Mouse (Mus musculus) brain, embryonic 14.5 days (tissue): ENCODE data around the gene Col23a1. TPM values are rescaled to one million over a fixed set of nuclear protein-coding genes. Genes with fewer than 3 reads are reported as not detected.
"Not testable (repeated sequence)": the region's sequence is repeated elsewhere in the genome, so short reads cannot be mapped to it uniquely, and the experiment has no call there.

Experiments
- DNase-seq: peaks from one replicate; pipeline ENCODE4 v3.0.0-alpha.2; 2011; ENCODE audit warnings: low read depth
- CTCF ChIP-seq: fragments of 200-500 bp; IDR thresholded peaks from 2 replicates; pipeline ENCODE4 v1.5.1; 2012; ENCODE audit warnings: inconsistent platforms, mild to moderate bottlenecking, moderate library complexity, borderline replicate concordance; ENCODE audit not compliant: insufficient read depth, insufficient read length; ENCODE audit errors: extremely low read depth
- POLR2A ChIP-seq: fragments of 200-500 bp; IDR thresholded peaks from 2 replicates; pipeline ENCODE4 v1.6.1; 2012; ENCODE audit warnings: mild to moderate bottlenecking, inconsistent platforms, borderline replicate concordance; ENCODE audit not compliant: poor library complexity, insufficient read depth, insufficient read length, severe bottlenecking; ENCODE audit errors: extremely low read depth
- polyA plus RNA-seq: library from polyadenylated mRNA; depleted of rRNA; stranded (reverse); fragments of >200 nt; gene quantifications from 2 replicates; pipeline ENCODE4 v1.2.3, GENCODE M21; 2012

Gene Col23a1
- polyA plus RNA-seq, 1 experiment = 9.2 TPM

GRCm38 (mm10) chr11:51341091-51341490 is 51.4 kb downstream of the Col23a1 start:
- TF ChIP-seq POLR2A = no peak
- no peak for TF ChIP-seq CTCF
- no peak for DNase-seq

- TF ChIP-seq CTCF (no peak), POLR2A (no peak)
- no peak for DNase-seq
These were observed 53.1 kb downstream of the Col23a1 start for GRCm38 (mm10) chr11:51342776-51343175.

GRCm38 (mm10) chr11:51343312-51343711 is 53.6 kb downstream of the Col23a1 start:
- no peak for DNase-seq
- TF ChIP-seq CTCF (no peak), POLR2A (no peak)

- no peak for TF ChIP-seq CTCF
- no peak for TF ChIP-seq POLR2A
- DNase-seq = no peak
These were observed 54.1 kb downstream of the Col23a1 start for GRCm38 (mm10) chr11:51343728-51344289.

- DNase-seq = peak; percentile 13
These were observed 56.1 kb downstream of the Col23a1 start for GRCm38 (mm10) chr11:51345481-51346465.

GRCm38 (mm10) chr11:51347756-51348155 is 58.0 kb downstream of the Col23a1 start:
- TF ChIP-seq CTCF (no peak), POLR2A (no peak)
- DNase-seq = no peak

More at GRCm38 (mm10) chr11:51345481-51346465, 56.1 kb downstream of the Col23a1 start:
- TF ChIP-seq CTCF (no peak), POLR2A (no peak)

GRCm38 (mm10) chr11:51349665-51350064 is 59.9 kb downstream of the Col23a1 start:
- DNase-seq = no peak
- no peak for TF ChIP-seq CTCF
- TF ChIP-seq POLR2A = no peak

- TF ChIP-seq POLR2A (no peak), CTCF (no peak)
These were observed 61.4 kb downstream of the Col23a1 start for GRCm38 (mm10) chr11:51351151-51351550.

GRCm38 (mm10) chr11:51351841-51352240 is 62.1 kb downstream of the Col23a1 start:
- no peak for DNase-seq
- TF ChIP-seq CTCF (no peak), POLR2A (no peak)

More at GRCm38 (mm10) chr11:51351151-51351550, 61.4 kb downstream of the Col23a1 start:
- no peak for DNase-seq

- DNase-seq = no peak
- TF ChIP-seq CTCF (no peak), POLR2A (no peak)
These were observed 64.0 kb downstream of the Col23a1 start for GRCm38 (mm10) chr11:51353746-51354145.

GRCm38 (mm10) chr11:51358981-51359380 is 69.3 kb downstream of the Col23a1 start:
- not testable (repeated sequence) for DNase-seq

GRCm38 (mm10) chr11:51364353-51364752 is 74.6 kb downstream of the Col23a1 start:
- TF ChIP-seq POLR2A (no peak), CTCF (no peak)
- DNase-seq = no peak

GRCm38 (mm10) chr11:51367334-51367733 is 77.6 kb downstream of the Col23a1 start:
- TF ChIP-seq CTCF = no peak
- TF ChIP-seq POLR2A = no peak
- DNase-seq = no peak
